Mouse (Mus musculus): ENCODE measurements around the gene Prickle2.

The Prickle2 gene

DNA sequence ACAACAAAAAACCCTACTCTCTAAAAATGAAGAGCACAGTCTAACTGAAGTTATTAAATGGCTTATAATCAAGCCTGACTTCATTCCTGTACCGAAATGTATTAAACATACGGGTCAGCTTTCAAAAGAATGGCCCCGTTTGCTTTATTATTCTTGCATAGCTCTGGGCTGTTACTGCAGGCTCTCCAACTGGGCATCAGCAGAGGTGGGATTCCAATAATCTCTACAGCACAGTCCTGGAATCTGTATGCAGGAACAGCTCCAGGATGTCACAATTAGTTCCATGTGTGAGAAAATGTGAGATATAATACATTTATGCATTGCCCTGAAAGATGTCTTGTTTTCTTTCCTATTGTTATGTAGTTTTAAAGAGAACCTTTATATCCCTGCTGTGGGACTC, 38.4 kb downstream of the Prickle2 start:
- DNase-seq (ENCODE audit: low spot score in 2 of 2) = no peak

GRCm38 (mm10) chr6:92665530-92665989, 40.4 kb downstream of the Prickle2 start:
- peak; percentile 65 to 90 for DNase-seq (ENCODE audit: low spot score in 2 of 2)

DNA sequence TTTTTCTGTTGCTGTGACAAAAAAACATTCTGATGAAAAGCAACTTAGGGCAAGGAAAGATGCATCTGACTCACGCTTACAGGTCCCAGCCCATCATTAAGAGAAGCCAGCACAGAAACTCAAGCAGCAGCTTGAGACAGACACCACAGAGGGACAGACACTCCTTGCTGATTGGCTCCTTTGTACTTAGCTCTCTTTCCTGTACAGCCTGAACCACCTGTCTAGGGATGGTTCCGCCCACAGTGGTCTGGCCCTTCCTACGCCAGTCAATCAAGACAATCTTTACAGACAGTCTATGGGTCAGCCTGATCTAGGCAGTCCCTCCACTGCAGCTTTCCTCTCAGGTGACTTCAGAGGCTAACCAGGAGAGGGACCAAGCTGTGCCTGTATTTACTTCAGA, 42.1 kb downstream of the Prickle2 start:
- no peak for DNase-seq (ENCODE audit: low spot score in 2 of 2)

- DNase-seq (ENCODE audit: low spot score in 2 of 2) = no peak
Measured at GRCm38 (mm10) chr6:92663433-92663832, 42.5 kb downstream of the Prickle2 start.

GRCm38 (mm10) chr6:92649063-92649462, 56.9 kb downstream of the Prickle2 start:
- DNase-seq (ENCODE audit: low spot score in 2 of 2) = no peak

GRCm38 (mm10) chr6:92648571-92648970, 57.4 kb downstream of the Prickle2 start:
- no peak for DNase-seq (ENCODE audit: low spot score in 2 of 2)

- DNase-seq (ENCODE audit: low spot score in 2 of 2) = no peak
Measured at GRCm38 (mm10) chr6:92642929-92643328, 63.0 kb downstream of the Prickle2 start.

- no peak for DNase-seq (ENCODE audit: low spot score in 2 of 2)
Measured at GRCm38 (mm10) chr6:92641956-92642355, 64.0 kb downstream of the Prickle2 start.

GRCm38 (mm10) chr6:92640896-92641295, 65.1 kb downstream of the Prickle2 start:
- DNase-seq (ENCODE audit: low spot score in 2 of 2) = no peak

DNA sequence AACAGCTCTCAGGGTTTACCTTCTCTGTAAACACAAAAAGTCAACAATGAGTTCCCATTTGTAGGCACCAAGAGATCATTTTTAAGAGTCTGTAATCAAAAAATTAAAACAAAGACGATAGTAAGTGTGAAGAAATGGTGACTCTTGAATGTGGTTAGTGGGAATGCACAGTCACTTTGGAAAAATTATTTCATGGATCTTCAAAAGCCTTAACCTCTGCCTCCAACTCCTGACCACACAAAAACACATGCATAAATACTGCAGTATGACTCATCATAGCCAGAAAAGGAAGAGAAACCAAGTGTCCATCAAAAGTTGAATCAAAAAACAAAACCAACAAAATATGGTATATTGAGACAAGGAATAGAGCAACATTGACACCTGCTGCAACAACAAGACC, 69.5 kb downstream of the Prickle2 start:
- DNase-seq (ENCODE audit: low spot score in 2 of 2) = no peak

GRCm38 (mm10) chr6:92634876-92635468, 71.0 kb downstream of the Prickle2 start:
- no peak for DNase-seq (ENCODE audit: low spot score in 2 of 2)

DNA sequence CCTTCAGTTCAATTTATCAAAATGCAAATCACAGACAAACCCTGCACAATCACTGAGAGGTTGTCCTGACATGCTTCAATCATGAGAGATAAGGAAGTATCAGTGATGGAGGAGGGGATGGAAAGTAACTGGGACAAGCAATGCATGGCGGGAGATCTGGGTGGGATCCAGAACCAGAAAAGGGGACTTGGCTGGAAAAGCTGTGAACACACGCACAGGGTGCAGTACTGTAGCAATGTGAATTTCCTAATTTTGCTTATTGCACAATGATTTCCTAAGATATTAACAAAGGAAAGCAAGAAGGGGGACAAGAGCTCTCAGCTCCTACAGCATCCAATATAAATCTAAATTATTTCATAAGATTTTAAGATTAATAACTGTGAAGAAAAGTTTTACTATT, 75.0 kb downstream of the Prickle2 start:
- no peak for DNase-seq (ENCODE audit: low spot score in 2 of 2)

GRCm38 (mm10) chr6:92627711-92628110, 78.2 kb downstream of the Prickle2 start:
- DNase-seq (ENCODE audit: low spot score in 2 of 2) = no peak

DNA sequence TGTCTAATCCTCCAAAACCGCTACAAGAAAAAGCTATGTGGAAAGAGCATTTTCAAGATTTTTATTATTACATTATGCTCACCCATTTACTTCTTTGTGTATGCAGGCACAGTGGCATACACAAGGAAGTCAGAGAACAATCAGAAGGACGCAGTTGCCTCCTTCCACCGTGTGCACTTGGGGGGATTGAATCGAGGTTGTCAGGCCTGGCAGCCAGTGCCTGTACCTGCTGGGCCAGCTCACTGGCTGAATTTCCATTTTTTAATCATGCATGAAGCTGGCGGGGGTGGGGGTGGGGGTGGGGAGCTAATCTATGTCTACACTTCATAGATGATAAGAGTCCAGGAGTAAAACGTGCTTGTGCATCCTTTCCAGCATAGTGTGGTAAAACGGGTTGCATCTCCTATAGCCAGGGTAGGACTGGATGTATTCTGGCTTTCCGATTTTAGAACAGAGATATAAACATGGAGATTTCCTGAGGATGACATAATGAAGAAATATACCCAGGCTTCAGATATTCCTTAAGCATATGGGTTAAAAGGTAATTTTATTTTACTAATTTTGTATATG, 78.8 kb downstream of the Prickle2 start:
- DNase-seq (ENCODE audit: low spot score in 2 of 2) = peak in 1 of 2 experiments; percentile 42

DNA sequence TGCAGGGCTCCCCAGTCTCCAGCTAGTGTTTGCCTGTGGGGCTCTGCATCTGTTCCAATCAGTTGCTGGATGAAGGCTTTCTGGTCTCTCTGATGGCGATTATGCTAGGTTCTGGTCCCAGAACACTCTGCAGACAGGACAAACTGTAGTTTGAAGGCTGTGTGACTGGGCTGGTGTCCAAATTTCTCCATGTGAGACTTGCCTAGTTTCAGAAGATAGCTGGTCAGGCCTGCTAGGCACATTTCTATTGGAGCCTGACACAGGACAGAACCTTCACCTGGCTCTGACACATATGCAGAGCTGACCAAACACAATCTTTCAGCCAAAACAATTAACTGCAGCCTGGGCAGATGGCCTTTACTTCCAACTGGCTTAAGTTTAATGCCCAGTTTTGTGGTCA, 80.0 kb downstream of the Prickle2 start:
- DNase-seq (ENCODE audit: low spot score in 2 of 2) = peak in 1 of 2 experiments; percentile 53

- no peak for DNase-seq (ENCODE audit: low spot score in 2 of 2)
Measured at GRCm38 (mm10) chr6:92624306-92624705, 81.6 kb downstream of the Prickle2 start.

DNA sequence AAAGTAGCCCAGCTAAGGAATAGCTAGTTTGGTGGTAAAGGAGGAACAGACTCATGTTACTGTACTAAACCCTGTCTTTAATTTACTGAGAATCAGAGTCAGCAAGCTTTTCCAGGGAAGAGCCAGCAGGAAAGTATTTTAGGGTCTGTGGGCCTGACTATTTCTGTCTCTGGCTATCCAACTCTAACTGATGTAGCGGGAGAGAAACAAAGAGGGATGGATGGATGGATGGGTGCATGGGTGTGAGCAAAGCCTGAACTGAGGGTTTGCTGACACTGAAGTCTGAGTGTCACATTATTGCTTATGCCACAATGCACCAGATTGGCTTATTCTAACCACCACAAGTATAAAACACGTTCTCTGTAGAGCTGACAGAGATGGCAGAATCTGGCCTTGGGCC, 88.8 kb downstream of the Prickle2 start:
- no peak for DNase-seq (ENCODE audit: low spot score in 2 of 2)

DNA sequence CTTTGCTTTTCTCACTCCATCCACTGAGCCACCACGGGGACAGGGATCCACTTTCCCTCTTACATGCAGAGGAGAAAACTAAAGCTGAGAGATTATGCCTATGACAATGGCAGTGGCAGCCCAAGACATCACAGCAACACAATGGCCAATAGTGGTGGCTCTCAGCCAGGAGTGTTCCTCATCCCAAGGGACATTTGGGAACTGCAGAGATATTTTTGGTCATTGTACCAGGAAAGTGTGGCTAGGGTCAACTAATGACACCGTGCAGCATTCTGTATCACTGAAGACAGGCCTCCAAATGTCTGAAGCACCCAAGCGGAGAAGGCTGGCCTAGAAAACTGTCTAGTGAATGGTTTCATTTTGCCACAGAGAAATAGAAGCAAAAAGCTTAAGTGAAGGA, 91.2 kb downstream of the Prickle2 start:
- DNase-seq (ENCODE audit: low spot score in 2 of 2) = no peak

DNA sequence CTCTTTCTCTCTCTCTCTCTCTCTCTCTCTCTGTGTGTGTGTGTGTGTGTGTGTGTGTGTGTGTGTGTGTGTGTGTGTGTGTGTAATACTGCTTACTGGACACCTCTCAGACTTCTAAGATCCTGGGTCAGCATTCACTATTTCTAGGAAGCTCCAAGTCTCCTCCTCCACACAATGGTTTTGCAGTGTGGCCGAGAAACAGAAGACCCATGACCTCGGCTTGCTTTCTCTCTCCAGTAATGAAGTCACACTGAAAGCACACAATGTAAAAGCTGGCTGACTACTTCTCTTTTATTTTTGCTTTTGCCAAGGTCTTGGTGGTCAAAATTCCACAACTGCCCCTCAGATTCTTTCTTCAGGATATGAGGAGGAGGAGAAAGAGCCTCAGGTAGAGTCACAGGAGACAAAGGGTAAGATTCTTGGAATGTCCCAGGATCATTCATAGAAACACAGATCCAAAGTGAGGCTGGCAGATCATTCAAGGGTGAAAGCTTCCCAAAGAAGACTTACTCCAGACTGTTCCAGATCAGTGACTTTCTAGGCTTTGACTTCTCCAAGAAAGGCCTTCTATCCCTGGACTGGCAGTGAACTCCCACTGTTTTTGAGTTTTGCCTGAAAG, 93.7 kb downstream of the Prickle2 start:
- no peak for DNase-seq (ENCODE audit: low spot score in 2 of 2)

DNA sequence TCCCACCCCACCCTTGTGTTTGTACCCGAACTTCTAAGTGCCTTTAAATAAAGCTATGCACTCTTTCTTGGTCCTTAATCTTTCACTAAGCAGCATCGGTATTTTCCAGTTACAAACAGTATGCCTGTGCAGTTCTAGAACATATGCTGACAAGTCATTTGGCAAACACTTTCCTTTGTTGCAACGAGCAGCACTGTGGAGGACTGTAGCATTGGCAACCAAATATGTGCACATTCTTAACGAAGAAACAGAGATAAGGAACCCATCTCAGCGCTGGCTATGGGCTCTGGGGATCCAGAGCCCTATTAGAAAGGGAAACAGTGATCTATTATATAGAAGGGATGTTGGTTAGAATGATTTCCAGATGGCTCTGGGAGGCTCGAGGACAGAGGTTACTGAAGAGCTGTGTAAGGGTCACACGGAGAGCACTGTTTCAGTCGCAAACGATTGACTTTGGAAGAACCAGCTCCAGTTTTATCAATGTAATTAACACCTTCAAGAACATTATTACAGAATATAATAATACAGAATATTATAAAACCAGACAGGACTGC, 96.2 kb downstream of the Prickle2 start:
- no peak for DNase-seq (ENCODE audit: low spot score in 2 of 2)

DNA sequence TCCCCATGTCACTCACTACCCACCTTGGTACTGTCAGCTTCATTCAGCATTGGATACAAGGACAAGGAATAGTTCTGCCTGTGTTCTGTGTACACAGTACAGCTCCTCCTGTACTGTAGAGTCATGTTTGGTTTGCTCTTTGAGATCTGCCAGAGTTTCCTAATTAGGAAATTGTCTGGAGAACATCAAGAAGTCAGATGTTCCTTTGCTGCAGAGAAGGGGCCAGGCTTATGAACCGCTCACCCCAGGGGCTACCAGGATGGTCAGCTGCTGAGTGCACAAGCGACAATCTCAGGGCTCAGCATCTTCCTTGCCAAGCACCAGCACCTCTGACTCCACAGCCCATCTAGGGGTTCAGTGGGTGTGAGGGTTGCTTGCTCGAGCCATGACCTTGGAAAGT, 96.9 kb downstream of the Prickle2 start:
- no peak for DNase-seq (ENCODE audit: low spot score in 2 of 2)

DNA sequence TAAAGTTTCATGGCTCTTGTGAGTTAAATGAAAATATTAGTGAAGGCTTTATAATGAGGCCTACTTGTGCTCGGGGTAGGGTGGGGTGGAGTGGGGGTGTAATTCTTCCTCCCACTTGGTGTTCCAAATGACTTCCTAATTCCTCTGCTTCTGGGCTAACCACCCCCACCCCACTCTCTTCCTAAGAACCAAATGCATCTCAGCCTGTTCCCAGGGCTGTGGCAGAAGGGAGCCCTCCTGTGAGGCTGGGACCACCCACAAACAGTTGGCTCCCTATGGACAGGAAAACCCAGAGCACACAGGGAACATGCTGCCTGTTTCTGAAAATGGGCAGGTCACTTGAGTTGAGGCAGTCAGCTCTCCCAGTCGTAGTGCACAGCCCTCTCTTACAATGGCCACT, 100.8 kb downstream of the Prickle2 start:
- DNase-seq (ENCODE audit: low spot score in 2 of 2) = no peak

DNA sequence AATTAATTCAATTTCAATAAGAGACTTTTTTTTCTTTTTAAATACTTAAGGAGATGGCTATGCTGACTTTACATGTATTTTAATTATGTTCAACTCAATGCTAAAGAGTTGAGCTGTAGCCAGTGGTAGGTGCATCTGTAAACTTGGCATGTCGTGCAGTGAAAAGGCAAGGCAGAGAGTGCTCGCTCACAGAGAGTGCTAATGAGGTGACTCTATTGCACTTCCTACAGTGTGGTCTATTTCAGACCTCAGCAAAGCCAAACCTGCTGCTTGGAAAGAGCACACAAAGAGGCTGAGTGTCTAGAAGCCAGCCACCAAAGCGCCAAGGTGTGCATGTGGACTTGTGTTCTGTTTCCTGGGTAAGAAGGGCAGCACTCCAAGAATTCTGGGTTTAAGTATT, 109.6 kb downstream of the Prickle2 start:
- no peak for DNase-seq (ENCODE audit: low spot score in 2 of 2)
